Mouse (Mus musculus) stomach, postnatal 0 days (tissue): ENCODE data around the gene Hist1h2af.

Source experiments
- CTCF ChIP-seq: IDR thresholded peaks from 2 replicates; pipeline ENCODE4 v1.5.1; 2016; ENCODE audit warnings: antibody characterized with exemption, low read depth, mild to moderate bottlenecking, moderate library complexity
- EP300 ChIP-seq: optimal IDR thresholded peaks from 2 replicates; pipeline ENCODE3; 2016; ENCODE audit warnings: antibody characterized with exemption

DNA sequence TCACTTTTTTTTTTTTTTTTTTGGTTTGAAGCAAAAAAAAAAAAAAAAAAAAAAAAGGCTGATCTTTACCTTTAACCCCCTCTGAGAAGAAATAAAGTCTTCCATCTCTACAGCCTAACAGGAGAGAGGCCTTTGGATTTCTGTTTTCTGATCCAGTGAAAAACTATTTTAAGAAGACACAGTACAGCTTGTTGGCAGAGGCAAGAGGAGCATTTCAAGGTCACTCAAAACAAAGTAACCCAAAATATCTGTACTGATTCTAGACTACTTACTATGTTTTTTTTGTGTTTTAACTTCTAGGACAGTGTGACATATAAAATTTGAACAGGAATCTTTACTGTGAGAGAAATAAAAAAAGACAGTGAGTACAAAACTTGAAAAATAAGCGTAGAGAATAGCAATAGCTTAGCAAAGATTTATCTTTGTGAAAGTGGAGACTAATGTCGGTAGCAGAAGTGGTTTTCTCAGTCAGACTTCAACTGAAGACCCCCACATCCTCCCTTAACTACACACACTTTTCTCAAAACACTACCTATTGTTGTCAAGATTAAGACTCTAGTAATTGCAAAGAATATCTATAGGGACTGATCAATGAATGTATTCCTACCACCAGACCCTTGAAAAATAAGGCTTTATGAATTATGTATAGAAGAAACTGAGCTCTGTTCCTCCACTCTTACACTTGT, 4.1 kb upstream of the Hist1h2af start:
- TF ChIP-seq EP300 = no peak
- no peak for TF ChIP-seq CTCF
